Mouse (Mus musculus): Measurements from ENCODE around the gene Stap1.

Stap1 gene

DNA sequence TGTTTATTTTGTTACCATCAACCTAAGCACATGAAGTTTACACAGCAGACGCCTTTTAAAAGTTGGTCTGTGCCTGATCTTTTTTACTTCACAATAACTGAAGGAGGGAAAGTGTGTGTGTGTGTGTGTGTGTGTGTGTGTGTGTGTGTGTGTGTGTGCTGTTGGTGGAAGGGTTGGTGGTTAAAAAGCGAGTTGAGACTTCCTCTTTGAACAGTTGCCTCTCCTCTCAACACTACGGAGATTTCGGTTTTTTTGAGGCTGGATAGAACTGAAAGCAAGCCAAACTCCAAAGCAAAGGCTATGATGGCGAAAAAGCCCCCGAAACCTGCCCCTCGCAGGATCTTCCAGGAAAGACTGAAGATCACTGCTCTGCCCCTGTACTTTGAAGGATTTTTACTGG, at the start of gene Stap1:
Gene Stap1, plus strand, starts transcription at position 209 of the 400 bp plus-strand sequence.
- no peak for DNase-seq (ENCODE audit: extremely low read depth, insufficient read length, low spot score)

DNA sequence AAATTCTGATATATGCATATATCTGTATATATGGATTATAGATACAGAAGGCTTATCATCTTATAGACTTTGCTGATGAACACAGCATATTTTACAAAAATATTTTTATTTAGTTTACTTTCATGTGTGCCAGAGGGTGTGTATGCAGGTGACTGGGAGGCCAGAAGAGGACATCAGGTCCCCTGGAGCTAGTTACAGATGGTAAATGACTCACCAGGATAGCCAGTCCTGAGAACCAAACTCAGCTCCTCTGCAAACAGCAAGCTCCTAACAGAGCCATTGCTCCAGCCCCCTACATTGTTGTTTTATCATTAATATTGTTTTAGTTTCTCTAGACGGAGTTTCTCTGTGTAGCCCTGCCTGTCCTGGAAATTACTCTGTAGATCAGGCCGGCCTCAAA, 41.7 kb upstream of the Stap1 start:
- no peak for DNase-seq (ENCODE audit: extremely low read depth, insufficient read length, low spot score)

DNA sequence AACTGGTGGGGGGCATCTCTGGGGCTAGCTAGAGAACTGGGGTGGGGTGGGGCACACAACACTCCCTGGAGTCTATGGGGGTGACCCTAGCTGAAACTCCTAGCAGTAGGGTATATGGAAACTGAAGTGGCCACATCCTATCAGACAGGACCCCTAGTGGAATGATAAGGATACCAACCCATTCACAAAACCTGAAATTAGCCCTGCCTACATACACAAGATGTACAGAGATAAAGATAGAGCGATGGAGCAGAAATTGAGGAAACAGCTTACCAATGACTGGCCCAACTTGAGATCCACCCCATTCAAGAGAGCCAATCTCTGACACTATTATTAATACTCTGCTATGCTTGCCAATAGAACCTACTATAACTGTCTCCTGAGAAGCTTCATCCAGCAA, 8.0 kb upstream of the Stap1 start:
- no peak for DNase-seq (ENCODE audit: extremely low read depth, insufficient read length, low spot score)

DNA sequence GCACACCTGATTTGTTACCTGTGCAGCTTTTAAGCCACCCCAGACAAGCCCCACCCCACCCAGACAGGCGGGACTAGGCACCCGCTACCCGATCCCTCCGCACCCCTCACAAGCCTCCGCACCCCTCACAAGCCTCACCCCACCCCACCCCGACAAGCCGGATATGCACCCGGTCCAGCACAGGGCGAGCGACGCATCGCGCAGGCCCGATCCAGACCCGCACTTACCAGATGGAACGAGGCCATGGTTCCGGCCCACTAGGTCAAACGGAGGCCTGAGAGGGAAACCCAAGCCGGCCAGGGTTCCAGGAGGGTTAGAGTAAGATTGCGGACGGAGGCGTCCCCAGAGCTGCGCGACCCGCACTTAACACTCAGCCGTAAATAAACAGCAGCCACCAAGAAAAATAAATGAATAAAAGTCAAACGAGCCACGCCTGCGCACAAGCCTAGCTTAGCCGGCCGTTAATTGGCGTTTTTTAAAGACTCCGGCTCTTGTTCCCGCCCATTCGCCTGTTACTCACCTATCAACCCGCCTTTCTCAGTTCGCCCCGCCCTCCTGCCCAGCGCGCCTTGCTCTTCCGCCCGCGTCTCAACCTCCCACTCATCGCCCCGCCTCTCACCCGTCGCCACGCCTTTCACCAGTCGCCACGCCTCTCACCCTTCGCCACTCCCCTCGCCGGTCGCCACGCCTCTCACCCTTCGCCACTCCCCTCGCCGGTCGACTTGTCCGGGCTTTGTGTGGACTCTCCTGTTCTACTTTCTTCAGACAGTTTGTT, 6.3 kb upstream of the Stap1 start, which contains the start of gene Cenpc1:
Gene Cenpc1, minus strand, starts transcription at position 483 of the 775 bp plus-strand sequence.
- peak; percentile 96 for DNase-seq (ENCODE audit: extremely low read depth, insufficient read length, low spot score)

DNA sequence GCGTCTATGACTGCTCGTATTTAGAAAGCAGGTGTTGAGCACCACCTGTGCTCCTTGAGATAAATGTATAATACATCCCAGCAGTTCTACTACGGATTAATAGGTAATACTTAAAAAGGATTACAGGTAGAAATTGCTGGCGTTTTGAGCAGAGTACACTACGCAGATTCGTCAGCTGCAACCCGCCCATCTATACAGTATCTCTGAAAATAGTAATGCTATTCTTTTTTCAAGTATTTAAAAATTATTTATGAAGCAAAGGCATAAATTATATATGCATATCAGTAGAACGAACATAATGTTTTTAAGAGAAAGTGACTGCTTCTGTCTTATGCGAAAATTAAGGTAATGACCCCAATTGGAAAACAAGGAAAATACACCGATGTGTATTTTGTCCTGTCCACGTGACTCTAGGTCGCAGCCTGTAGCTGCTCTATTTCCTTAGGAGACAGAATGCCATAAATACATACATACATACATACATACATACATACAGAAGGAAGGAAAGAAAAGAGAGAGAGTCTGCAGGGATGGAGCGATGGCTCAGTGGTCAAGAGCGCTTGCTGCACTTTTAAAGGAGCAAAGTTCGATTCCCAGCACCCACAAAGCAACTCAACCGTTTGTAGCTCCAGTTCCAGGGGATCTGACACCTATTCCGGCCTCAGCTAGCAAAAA, 5.5 kb upstream of the Stap1 start:
- no peak for DNase-seq (ENCODE audit: extremely low read depth, insufficient read length, low spot score)

DNA sequence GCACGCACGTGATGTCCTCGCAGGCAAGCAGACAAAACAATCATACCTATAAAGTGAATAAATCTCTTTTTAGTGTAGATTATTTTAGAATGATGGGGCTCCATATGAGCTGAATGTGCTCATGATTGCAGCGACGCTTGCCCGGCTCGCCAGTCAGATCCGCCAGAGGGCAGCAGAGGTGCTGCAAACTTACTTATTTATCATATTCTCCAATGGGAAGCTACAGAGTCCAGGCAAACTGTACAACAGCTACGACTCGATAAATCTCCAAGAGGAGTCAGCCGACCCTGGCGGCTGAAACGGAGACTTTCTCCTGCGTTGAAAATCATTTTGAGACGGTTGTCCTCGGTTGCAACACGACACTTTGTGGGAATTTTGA, 5.0 kb upstream of the Stap1 start:
- DNase-seq (ENCODE audit: extremely low read depth, insufficient read length, low spot score), result peak; percentile 76

DNA sequence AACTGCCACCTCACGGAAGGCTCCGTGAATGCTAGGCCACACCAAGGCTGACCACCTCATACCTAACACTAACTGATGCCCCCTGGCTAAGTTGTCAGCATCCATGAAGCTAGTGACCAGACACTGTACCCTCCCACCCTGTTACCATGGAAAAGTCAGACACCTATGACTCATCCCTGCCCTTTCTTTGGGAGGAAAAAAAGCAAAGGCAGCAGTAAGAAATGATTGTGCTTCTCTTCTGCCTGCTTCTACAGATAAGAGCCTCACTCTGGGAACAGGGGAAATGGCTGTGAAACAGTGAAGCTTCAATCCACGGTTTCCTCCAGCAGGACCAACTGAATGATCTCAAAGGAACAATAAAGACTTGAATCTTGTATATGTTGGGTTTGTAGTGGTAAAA, 3.1 kb upstream of the Stap1 start:
- DNase-seq (ENCODE audit: extremely low read depth, insufficient read length, low spot score), result no peak

DNA sequence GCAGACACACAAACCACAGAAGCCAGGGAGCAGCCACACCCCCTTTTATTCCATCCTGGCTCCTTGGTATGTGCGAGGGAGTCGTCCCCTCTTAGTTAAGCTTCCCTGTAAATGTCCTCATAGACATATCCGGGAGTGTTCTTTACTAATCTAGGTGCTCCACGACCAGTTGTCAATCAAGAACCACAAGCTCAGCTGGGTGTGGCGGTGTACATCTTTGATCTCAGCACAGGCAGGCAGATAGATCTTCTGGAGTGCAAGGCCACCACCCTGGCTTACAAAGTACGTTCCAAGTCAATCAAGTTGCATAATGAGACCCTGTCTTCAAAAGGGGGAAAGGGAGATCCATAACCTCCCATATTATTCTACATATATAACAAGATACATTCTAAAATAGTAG, 2.4 kb upstream of the Stap1 start:
- no peak for DNase-seq (ENCODE audit: extremely low read depth, insufficient read length, low spot score)

DNA sequence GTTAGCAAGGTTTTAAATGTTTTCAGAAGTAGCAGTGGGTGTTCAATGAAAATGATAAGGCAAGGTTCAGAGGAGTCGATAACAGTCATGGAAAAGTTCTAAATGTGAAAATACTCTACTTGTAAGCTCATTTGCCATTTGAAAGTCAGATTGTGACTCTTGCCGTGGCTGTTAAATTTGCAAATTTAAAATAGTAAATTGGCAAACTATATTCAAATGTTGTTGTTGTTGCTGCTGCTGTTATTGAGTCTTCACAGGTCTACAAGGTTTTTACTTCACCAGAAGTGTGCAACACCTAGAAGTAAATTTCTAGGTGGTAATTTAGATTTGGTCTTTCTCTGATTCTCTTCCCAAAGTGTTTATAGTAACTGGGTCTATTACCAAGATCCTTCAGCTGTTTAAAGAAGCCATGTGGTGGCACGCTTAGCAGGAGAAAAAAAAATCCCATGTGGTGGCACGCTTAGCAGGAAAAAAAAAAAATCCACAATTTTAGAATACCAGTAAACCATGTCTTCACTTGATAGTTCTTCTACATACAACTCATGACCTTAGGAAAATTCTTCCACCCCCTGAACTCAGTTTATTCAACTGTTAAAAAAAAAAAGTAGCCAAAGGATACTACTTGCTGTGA, 1.3 kb downstream of the Stap1 start:
- DNase-seq (ENCODE audit: extremely low read depth, insufficient read length, low spot score), result no peak

DNA sequence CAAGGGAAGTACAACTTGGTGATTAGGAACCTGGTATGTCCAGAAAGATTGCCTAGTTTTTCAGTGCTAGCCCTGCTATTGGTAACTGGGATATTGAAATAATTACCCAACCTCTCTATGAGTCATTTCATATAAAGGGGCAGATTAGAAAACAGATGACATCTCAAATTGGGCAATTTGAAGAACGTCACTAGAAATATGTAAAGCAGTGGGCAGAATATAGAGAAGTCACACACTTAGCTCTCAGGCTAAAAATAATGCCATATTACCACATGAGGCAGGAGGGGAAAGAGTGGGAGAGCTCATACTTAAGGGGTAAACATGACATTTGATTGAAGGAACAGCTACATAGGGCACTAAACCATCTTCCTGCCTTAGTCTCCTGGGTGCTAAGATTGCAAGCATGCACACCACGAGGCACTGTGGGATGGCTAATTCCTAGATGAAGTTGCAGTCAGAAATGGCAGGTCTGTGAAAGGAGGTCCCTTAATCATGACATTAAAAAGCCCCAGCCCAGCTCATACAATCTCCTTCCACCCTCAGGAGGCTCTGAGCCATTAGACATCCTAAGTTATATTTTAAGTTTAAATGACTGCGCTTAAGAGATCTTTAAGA, 7.3 kb downstream of the Stap1 start:
- no peak for DNase-seq (ENCODE audit: extremely low read depth, insufficient read length, low spot score)

DNA sequence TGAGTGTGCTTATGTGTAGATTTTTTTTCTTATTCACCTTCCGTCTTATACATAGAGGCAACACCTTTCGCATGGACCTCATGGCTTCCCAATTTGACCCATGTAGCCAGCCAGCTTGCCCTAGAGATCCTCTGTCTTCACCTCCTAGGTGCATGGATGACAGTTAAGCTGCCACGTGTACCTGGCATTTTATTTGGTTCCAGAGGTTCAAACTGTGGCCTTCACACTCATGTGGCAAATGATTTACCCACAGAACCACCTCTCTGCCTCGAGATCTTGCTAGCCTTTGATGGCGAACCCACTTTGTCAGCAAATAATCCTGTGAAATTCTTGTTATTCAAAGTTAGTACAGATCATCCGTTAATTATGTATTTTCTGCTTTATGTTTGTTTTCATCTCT, 12.4 kb downstream of the Stap1 start:
- no peak for DNase-seq (ENCODE audit: extremely low read depth, insufficient read length, low spot score)

DNA sequence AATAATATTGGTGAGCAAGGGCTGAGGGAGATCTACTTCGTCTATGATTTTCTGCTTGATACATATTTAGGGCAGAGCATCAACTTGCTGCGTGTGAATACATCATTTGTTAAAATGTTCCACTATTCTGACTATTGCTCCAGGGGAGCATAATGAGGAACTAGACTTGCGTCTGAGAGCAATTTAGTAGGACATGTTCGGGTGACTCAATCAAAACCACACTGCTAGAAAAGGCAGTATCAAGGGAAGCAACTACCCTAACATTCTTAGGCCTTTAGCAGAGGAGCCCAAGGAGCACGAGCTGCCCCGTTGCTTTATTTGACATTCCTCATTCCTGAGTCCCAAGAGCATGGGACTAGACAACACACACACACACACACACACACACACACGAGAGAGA, 13.4 kb downstream of the Stap1 start:
- no peak for DNase-seq (ENCODE audit: extremely low read depth, insufficient read length, low spot score)

DNA sequence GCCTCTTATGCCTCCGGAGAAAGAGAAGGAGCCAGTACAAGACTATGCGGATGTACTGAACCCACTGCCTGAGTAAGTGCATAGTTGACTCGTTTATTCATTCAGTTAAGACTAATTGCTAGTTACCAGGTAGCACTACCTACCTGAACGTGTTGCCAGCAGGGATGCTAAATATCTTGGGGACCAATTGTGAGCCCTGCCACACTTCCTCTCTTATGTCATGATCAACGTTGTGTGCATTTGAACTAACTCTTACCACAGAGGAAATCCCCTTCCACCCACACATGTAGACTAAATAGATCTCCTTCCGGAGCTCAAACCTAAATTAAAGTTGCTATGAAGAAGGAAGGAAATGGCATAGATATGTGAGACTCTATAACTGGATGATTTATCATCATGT, 15.2 kb downstream of the Stap1 start:
- DNase-seq (ENCODE audit: extremely low read depth, insufficient read length, low spot score), result no peak

DNA sequence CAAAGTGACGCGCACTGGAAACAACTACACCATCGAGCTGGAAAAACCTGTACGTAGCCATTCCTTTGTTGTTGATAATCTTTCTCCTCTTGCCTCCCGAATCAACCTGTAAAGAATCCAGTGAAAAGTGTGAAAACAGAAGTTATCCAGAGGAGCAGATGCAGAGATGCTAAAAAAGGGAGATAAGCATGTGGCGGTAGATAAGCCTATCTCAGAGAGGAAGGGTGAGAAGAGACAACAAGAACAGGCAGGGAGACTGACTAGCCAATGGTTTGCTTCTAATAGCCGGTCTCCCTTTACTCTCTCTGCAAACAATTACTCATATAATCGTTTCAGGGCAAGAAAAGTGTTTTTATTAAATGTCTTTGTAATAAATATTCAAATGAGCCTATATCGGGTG, 23.2 kb downstream of the Stap1 start:
- no peak for DNase-seq (ENCODE audit: extremely low read depth, insufficient read length, low spot score)

DNA sequence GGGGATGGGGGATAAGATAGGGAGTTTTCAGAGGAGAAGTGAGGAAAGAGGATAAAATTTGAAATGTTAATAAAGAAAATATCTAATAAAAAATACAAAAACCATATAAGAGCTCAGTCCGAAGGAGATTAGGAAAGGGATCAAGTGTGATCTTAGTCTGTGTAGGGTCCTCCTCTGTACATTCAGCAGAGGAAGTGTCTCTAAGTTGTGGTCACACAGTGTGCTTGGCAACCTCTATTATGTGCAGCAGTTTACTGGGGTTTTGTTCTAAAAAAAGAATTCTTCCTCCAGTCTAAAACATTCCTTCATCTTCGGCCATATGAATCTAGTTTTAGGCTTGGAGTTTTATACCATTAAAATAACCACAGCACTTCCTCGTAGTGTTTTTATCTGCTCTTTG, 27.4 kb downstream of the Stap1 start:
- DNase-seq (ENCODE audit: extremely low read depth, insufficient read length, low spot score), result no peak

DNA sequence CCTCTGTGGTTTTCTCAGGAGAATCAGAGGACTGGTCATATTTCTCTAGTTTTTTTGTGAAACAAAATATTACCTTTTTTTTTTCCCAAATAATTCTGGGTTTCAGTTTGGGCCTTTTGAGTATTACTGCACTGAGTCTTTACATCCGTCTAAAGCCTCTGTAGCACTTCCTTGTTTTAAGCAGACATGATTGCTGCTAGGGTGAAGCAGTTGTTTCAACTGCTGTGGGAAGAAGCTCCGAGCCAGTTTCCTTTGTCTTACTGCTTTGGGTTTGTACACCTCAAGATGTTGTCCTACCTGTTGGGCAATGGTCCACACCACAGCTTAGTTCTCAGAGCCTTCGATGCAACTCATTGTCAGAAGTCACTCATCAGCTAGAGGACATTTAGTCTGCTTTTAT, 29.1 kb downstream of the Stap1 start:
- DNase-seq (ENCODE audit: extremely low read depth, insufficient read length, low spot score), result no peak

DNA sequence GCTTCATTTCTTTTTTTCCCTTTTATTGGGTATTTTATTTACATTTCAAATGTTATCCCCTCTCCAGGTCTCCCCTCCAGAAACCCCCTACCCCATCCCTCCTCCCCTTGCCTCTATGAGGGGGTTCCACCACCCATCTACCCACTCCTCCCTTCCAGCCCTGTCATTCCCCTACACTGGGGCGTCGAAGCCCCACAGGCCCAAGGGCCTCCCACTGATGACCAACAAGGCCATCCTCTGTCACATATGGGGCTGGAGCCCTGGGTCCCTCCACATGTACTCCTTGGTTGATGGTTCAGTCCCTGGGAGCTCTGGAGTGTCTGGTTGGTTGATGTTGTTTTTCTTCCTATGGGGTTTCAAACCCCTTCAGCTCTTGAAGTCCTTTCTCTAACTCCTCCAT, 30.6 kb downstream of the Stap1 start:
- no peak for DNase-seq (ENCODE audit: extremely low read depth, insufficient read length, low spot score)

DNA sequence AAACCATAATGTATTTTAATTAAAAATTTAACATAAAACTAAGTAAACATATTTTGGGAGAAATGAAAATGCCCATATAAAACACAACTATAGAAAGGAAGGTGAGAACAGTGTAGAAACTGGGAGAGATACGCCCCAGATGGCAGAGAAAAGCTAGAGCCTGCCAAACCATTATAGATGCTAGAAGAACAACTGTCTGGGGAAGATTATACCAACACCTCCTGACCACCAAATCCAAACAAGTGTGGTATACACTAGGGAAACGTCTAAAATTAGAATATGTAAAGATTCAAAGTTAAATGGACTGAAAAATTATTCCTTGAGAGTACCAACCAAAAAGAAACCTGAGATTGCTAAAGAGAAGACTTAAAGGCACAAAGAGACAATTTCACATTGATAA, 35.1 kb downstream of the Stap1 start:
- DNase-seq (ENCODE audit: extremely low read depth, insufficient read length, low spot score), result no peak

DNA sequence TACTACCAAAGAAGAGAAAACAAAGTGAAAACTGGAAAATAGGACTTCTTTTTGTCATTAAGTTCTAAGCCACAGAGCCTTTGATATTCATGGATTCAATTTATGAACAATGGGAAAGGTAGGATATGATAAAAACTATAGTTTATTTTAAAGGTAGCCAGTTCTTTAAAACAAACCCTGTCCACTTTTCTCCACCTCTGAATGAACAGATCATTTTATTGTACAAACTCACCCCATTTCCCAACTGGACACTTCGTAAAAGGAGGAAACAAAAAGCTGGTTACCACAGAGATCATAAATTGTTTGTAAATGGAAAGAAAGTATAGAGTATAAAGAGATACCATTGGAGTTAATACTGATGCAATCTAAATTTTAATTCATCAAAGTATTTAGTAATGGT, 39.5 kb downstream of the Stap1 start:
- no peak for DNase-seq (ENCODE audit: extremely low read depth, insufficient read length, low spot score)

DNA sequence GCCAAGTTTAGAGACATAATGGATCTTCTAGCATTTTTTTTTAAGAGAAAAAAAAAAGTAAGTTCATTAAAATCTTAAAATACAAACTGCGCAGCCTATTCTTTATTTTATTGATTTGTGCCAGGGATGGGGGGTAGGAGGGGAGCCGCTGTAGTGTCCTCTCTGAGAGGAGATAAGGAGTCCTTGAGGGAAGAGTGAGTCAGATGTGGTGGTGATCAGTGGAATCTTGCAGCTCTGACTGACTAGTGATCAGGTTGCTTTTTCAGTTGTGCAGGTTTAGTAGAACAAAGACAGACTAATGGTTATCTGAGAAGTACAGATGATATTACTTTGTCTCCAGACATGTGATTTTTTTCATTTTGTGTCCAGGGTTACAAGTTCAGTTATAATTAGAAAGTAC, 41.5 kb downstream of the Stap1 start:
- DNase-seq (ENCODE audit: extremely low read depth, insufficient read length, low spot score), result no peak

DNA sequence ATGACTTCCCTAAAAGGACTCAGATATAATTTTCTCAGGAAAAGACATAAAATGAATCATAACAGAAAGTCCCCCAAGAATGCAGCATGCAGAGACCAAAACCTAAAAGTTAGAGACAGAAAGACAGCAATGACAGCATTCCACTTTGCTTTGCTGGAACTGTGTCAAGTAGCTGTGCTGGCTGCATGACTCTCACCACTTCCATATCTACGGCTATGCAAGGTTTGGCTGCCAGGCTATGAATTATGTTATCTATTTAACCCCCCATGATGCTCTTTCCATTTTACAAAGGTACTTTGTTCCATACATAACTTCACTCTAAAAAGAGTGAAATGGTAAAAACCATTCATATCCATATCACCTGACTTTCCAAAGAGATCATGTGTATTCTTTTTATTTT, 42.5 kb downstream of the Stap1 start:
- DNase-seq (ENCODE audit: extremely low read depth, insufficient read length, low spot score), result no peak
